Mouse (Mus musculus) spleen, adult 2 months (tissue): ENCODE measurements at regions not wholly inside any gene's neighbourhood (a gene's known extent, or its start where the extent isn't known, plus 50 kb on each side); places are given as distances from the start of the nearest gene placed in this dataset.
A peak's percentile ranks its signal among the peaks of the same experiment; 100 is the strongest.

Source experiments
- DNase-seq, 2 experiments: peaks; one replicate each; pipeline versions ENCODE4 v3.0.0 to v3.0.0-alpha.2; 2012 to 2021; ENCODE audit warnings: low spot score in 2 of 2, low read depth in 1 of 2
- H3K27ac ChIP-seq: fragments of 200-500 bp; 2 replicates; pipeline ENCODE4 v1.5.1; 2012; ENCODE audit warnings: low read length, inconsistent platforms; ENCODE audit not compliant: insufficient read depth
- H3K27me3 ChIP-seq: fragments of 200-500 bp; 2 replicates; pipeline ENCODE4 v1.6.1; 2012; ENCODE audit warnings: mild to moderate bottlenecking, moderate library complexity, low read length, inconsistent platforms; ENCODE audit not compliant: control insufficient read depth, insufficient read depth
- H3K36me3 ChIP-seq: fragments of 200-500 bp; 2 replicates; pipeline ENCODE4 v1.6.1; 2012; ENCODE audit warnings: mild to moderate bottlenecking, low read length, inconsistent platforms; ENCODE audit not compliant: control insufficient read depth, insufficient read depth
- H3K4me1 ChIP-seq: fragments of 200-500 bp; 2 replicates; pipeline ENCODE4 v1.6.1; 2011; ENCODE audit warnings: inconsistent platforms; ENCODE audit not compliant: control insufficient read depth, insufficient read depth, insufficient read length
- H3K4me3 ChIP-seq: fragments of 200-500 bp; 2 replicates; pipeline ENCODE4 v1.5.1; 2011; ENCODE audit warnings: mild to moderate bottlenecking, inconsistent platforms; ENCODE audit not compliant: insufficient read depth, insufficient read length; ENCODE audit errors: extremely low read depth
- CTCF ChIP-seq: fragments of 200-500 bp; IDR thresholded peaks from 2 replicates; pipeline ENCODE4 v1.5.1; 2011; ENCODE audit warnings: mild to moderate bottlenecking, inconsistent platforms; ENCODE audit not compliant: insufficient read depth, insufficient read length, insufficient replicate concordance; ENCODE audit errors: extremely low read depth
- POLR2A ChIP-seq: fragments of 200-500 bp; IDR thresholded peaks from 2 replicates; pipeline ENCODE4 v1.6.1; 2011; ENCODE audit warnings: low read depth, low read length, inconsistent platforms
- WGBS: fragments of 180-500 bp; shearing (Covaris S2); methylation state at CpG from one replicate; pipeline ENCODE4 v1.1.7; 2018; 5-methylcytosine and 5-hydroxymethylcytosine counted together

DNA sequence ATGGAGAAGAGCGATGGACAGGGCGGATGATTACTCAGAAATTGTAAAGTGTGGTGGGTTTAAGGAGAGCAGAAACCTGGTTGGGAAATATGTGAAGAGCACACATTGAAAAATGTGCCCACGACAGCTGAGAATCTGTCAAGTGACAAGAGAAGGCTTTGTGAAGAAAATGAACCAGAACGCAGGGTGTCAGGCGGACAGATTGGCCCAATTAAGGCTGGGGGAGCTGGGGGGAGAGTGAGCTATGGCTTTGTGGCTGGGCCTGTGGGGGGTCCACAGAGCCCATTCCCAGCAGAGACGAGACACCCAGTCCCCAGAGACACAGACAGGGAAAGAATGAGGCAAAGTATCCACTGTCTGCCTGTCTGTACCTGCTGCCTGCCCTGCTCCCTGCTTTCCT, 153.3 kb downstream of the Shq1 start:
- H3K4me1 ChIP-seq: no peaks in the 10 kb centered on the region
- no peak for DNase-seq
- WGBS: 83% methylated on average over 6 of the region's 6 CpGs

DNA sequence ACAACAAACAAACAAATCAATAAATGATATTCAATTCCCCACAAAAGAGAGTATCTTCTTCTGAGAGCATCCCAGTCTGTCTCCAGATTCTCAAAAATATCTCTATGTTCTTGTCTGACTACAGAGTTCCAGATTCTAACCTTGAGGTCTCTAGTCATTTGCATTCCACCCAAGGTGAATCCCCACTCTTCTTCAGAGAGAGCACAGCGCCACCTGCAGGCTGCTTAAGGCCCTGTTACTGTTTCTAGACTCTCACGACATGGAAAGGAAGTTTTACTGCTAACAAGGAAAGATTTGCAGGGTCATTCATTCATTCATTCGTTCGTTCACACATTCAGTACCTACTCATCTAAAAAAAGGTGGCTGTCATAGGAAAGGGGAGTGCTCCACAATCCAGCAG, 158.3 kb downstream of the Shq1 start:
- Histone ChIP-seq H3K4me3 (no peak overlapping the region), H3K27me3 (no peaks in the 10 kb centered on the region), H3K4me1 (no peaks in the 10 kb centered on the region), H3K36me3 (no peaks in the 10 kb centered on the region), H3K27ac (no peak overlapping the region)
- TF ChIP-seq POLR2A (no peak), CTCF (peak; percentile 47; the same call in 1 of the 2 replicates)
- peak; percentile 12 to 13 for DNase-seq
- 59% methylated on average over 4 of the region's 4 CpGs for WGBS

More for the DNA sequence above, 153.3 kb downstream of the Shq1 start:
- no peak overlapping the region for H3K27ac ChIP-seq
- no peaks in the 10 kb centered on the region for H3K36me3 ChIP-seq
- no peak overlapping the region for H3K4me3 ChIP-seq
- TF ChIP-seq CTCF (no peak), POLR2A (no peak)
- no peaks in the 10 kb centered on the region for H3K27me3 ChIP-seq

DNA sequence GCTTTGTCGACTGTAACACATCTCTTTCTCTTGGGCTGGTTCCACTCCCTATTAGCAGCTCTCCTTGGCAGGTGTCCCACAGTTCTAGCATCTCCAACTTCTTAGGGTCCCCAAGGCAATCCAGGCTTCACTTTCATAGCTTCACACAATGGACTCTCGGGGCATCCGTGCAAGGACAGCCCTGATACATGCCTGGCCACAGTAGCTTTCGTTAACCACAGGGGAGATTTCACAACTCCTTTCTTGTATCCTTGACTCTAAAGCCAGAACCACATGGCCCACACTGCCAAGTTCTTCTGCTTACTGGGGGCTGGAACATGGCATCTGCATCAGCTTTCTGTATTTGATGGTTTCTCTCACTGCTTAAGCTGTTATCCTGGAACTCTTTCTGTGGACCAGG, 160.3 kb downstream of the Shq1 start:
- TF ChIP-seq CTCF (no peak), POLR2A (no peak)
- no peak for DNase-seq
- Histone ChIP-seq H3K4me3 (no peak overlapping the region), H3K36me3 (no peaks in the 10 kb centered on the region), H3K4me1 (no peaks in the 10 kb centered on the region), H3K27me3 (no peaks in the 10 kb centered on the region), H3K27ac (no peak overlapping the region)
- 59% methylated on average over 4 of the region's 4 CpGs for WGBS

DNA sequence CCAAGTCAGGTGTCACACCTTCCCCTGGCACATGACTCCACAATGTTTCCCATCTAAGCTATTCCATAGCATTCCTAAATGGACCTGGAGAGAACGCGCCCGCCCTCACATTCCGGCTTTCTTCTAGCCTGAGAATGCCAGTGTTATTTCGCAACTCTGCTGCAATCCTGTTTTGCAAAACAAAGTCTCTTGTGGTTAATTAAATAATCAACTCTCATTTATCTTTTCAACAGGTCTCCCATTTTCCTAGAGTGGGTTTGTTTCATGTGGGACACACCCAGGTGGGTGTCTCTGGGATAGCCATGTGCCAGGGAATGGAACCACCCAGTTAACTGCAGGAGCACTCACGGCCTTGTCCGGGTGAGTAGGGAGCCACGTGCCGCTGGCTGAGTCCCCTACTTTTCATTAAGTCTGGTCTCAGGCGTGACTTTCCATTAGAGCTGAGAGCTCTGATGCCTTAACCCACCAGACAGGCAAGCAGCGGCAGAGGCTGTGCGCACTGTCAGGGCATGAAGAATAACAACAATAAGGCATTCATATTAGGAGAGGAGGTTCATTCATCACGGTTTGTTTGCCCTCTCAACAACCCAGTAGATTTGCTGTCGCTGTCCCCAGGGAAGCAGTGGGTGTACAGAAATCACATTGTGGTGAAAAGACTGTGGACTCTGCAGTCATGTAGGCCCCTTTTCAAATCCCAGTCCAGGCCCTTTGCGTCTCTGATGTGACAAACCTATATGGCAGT, 165.3 kb downstream of the Shq1 start:
- H3K27me3 ChIP-seq: no peaks in the 10 kb centered on the region
- TF ChIP-seq POLR2A: no peak
- TF ChIP-seq CTCF: no peak
- H3K4me3 ChIP-seq: no peak overlapping the region
- H3K27ac ChIP-seq: no peak overlapping the region
- no peaks in the 10 kb centered on the region for H3K4me1 ChIP-seq
- 90% methylated on average over 15 of the region's 15 CpGs for WGBS
- DNase-seq: no peak
- no peaks in the 10 kb centered on the region for H3K36me3 ChIP-seq

DNA sequence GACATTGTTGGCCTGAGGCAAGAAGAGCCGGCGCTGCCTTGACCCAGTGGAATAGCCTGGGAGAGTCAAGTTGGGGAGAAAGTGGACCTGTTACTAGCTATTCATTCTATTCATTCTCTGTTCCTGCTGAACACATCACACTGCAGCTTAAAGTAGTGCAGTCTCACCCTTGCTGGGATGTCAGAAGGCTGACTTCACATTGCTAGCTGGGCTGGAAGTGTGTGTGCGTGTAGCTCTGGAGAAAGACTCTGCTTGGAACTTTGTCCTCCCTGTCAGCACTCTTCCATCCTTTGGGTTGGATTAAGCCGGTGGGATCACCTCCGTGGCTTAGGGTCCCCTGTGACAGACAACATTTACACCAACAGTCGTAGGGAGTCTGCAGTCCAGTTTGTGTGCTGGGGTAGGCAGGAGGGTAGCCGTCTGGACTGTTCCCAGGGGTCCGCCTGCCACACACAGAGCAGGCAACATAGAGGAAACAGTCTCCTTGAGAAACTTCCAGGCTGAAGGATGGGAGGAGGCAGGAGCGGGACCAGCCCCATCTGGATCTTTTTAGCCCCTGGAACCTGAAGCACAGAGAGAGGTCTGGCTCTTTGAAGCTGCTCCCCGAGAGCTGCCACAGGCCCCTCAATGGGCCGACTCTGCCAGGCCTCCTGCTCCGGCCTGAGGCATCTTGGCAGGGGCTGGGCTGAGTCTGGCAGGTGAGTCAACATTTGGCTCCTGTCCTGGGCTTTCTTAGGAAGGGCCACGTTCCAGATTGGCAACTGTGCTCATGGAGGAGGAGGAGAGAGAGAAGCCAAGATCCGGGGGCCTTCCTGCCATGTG, 167.8 kb downstream of the Shq1 start:
- H3K4me3 ChIP-seq: no peak overlapping the region
- 87% methylated on average over 14 of the region's 14 CpGs for WGBS
- no peaks in the 10 kb centered on the region for H3K4me1 ChIP-seq
- no peaks in the 10 kb centered on the region for H3K27me3 ChIP-seq
- H3K36me3 ChIP-seq: no peaks in the 10 kb centered on the region
- no peak for DNase-seq
- TF ChIP-seq POLR2A (no peak), CTCF (no peak)
- H3K27ac ChIP-seq: no peak overlapping the region

DNA sequence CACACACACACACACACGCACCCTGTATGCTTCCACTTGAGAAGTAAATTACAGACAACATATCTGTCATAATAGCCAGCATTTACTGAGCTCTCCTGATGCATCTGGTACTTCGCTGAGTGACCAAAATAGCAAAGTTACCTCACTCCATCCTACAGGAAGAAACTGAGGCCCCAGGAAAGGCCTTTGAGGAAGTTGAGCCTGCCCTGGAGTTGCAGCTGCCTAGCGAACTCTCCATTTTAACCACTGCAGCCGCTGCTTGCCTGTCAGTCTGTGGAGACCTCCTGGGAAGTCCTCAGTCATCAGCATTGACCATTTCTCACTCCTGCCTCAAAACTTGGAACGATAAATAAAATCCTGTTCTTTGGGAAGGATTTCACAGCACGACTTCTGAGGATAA, 168.8 kb downstream of the Shq1 start:
- Histone ChIP-seq H3K27me3 (no peaks in the 10 kb centered on the region), H3K27ac (no peak overlapping the region), H3K4me1 (no peaks in the 10 kb centered on the region), H3K4me3 (no peak overlapping the region), H3K36me3 (no peaks in the 10 kb centered on the region)
- TF ChIP-seq POLR2A (no peak), CTCF (no peak)
- DNase-seq: no peak
- WGBS: 26% methylated on average over 6 of the region's 6 CpGs

DNA sequence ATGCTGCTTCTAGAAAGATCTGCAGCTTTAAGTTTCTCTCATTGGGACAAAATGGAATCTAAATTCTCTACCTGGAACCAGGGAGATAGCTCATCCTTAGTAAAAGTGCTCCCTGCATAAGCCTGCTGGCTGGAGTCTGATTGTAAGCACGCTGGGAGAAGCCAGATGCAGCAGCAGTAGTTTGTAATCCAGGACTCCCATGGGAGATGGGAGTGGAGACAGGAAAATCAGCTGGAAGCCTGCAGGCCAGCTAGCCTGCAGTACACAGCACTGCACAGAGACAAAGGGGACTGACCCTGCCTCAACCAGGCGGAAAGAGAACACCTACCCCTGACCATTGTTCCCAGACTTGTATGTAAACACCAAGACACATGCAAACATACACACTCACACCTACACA, 170.2 kb downstream of the Shq1 start:
- WGBS: 82% methylated on average over 2 of the region's 2 CpGs
- no peak for TF ChIP-seq CTCF
- TF ChIP-seq POLR2A: no peak
- Histone ChIP-seq H3K27me3 (no peaks in the 10 kb centered on the region), H3K4me3 (no peak overlapping the region), H3K4me1 (no peaks in the 10 kb centered on the region), H3K27ac (no peak overlapping the region), H3K36me3 (no peaks in the 10 kb centered on the region)
- no peak for DNase-seq
